Mouse (Mus musculus) erythroblast, adult 5-6 weeks (primary cell): ENCODE results near the gene Twf2. TPM values are rescaled to one million over a fixed set of nuclear protein-coding genes. Genes with fewer than 3 reads are reported as not detected.

ENCODE experiments used
- total RNA-seq, 2 experiments: library from RNA; stranded (forward) in 1 of 2; stranded (reverse) in 1 of 2; fragments of 150-400 nt in 1 of 2; fragments of 200-764, 138-1000 nt in 1 of 2; gene quantifications; 2 replicates each; pipeline versions ENCODE4 v1.2.3 to v1.2.4; 2015 to 2017; ENCODE audit warnings: low replicate concordance in 2 of 2

Twf2 gene
- total RNA-seq, 2 experiments from 2014 or later, result 11.7 to 25.8 TPM

Other genes with a start within 250 kb of the Twf2 start
- gene Col6a5, start 242.5 kb upstream of the Twf2 start, total RNA-seq (2015; ENCODE audit: low replicate concordance), result not detected in 2 replicates
- not detected in 2 replicates for gene Col6a5, start 242.5 kb upstream of the Twf2 start, total RNA-seq (2017; ENCODE audit: low replicate concordance)
- gene Col6a4, start 106.3 kb upstream of the Twf2 start, total RNA-seq (2015; ENCODE audit: low replicate concordance), result not detected in 2 replicates
- not detected in 2 replicates for gene Col6a4, start 106.3 kb upstream of the Twf2 start, total RNA-seq (2017; ENCODE audit: low replicate concordance)
- 0.84 TPM in 1 of 2 replicates, not detected in the other for gene Glyctk, start 45.0 kb upstream of the Twf2 start, total RNA-seq (2015; ENCODE audit: low replicate concordance)
- 0.60 TPM in 1 of 2 replicates, not detected in the other for gene Glyctk, start 45.0 kb upstream of the Twf2 start, total RNA-seq (2017; ENCODE audit: low replicate concordance)
- gene Wdr82, start 32.2 kb upstream of the Twf2 start, total RNA-seq (2015; ENCODE audit: low replicate concordance), result 16.5 and 18.6 TPM in 2 replicates
- gene Wdr82, start 32.2 kb upstream of the Twf2 start, total RNA-seq (2017; ENCODE audit: low replicate concordance), result 19.7 and 23.3 TPM in 2 replicates
- 6.9 and 11.7 TPM in 2 replicates for gene Ppm1m, start 3.4 kb upstream of the Twf2 start, total RNA-seq (2015; ENCODE audit: low replicate concordance)
- 9.0 and 17.0 TPM in 2 replicates for gene Ppm1m, start 3.4 kb upstream of the Twf2 start, total RNA-seq (2017; ENCODE audit: low replicate concordance)
- 5.0 and 6.1 TPM in 2 replicates for gene Tlr9, start 19.5 kb downstream of the Twf2 start, total RNA-seq (2015; ENCODE audit: low replicate concordance)
- gene Tlr9, start 19.5 kb downstream of the Twf2 start, total RNA-seq (2017; ENCODE audit: low replicate concordance), result 0.56 and 1.9 TPM in 2 replicates
- gene Alas1, start 45.5 kb downstream of the Twf2 start, total RNA-seq (2015; ENCODE audit: low replicate concordance), result 72.5 and 82.2 TPM in 2 replicates
- 51.7 and 126 TPM in 2 replicates for gene Alas1, start 45.5 kb downstream of the Twf2 start, total RNA-seq (2017; ENCODE audit: low replicate concordance)
- 3.5 and 4.4 TPM in 2 replicates for gene Poc1a, start 78.0 kb downstream of the Twf2 start, total RNA-seq (2015; ENCODE audit: low replicate concordance)
- gene Poc1a, start 78.0 kb downstream of the Twf2 start, total RNA-seq (2017; ENCODE audit: low replicate concordance), result 5.0 and 10.6 TPM in 2 replicates
- gene Dusp7, start 165.5 kb downstream of the Twf2 start, total RNA-seq (2015; ENCODE audit: low replicate concordance), result 17.5 and 19.9 TPM in 2 replicates
- 3.3 and 4.3 TPM in 2 replicates for gene Dusp7, start 165.5 kb downstream of the Twf2 start, total RNA-seq (2017; ENCODE audit: low replicate concordance)
- gene Rpl29, start 226.3 kb downstream of the Twf2 start, total RNA-seq (2015; ENCODE audit: low replicate concordance), result 553 and 845 TPM in 2 replicates
- gene Rpl29, start 226.3 kb downstream of the Twf2 start, total RNA-seq (2017; ENCODE audit: low replicate concordance), result 192 and 282 TPM in 2 replicates
- gene Acy1, start 235.2 kb downstream of the Twf2 start, total RNA-seq (2015; ENCODE audit: low replicate concordance), result 0.77 and 4.2 TPM in 2 replicates
- gene Acy1, start 235.2 kb downstream of the Twf2 start, total RNA-seq (2017; ENCODE audit: low replicate concordance), result 4.5 and 7.4 TPM in 2 replicates
- gene Abhd14b, start 244.4 kb downstream of the Twf2 start, total RNA-seq (2015; ENCODE audit: low replicate concordance), result 2.5 TPM in 1 of 2 replicates, not detected in the other
- 0.26 TPM in 1 of 2 replicates, not detected in the other for gene Abhd14b, start 244.4 kb downstream of the Twf2 start, total RNA-seq (2017; ENCODE audit: low replicate concordance)
- 0.77 and 7.3 TPM in 2 replicates for gene Abhd14a, start 244.6 kb downstream of the Twf2 start, total RNA-seq (2015; ENCODE audit: low replicate concordance)
- 0.84 and 3.2 TPM in 2 replicates for gene Abhd14a, start 244.6 kb downstream of the Twf2 start, total RNA-seq (2017; ENCODE audit: low replicate concordance)